ENCODE assay signal across 8 mouse cellular contexts in genomic region chr11:70562287-70562994, GRCm38 (mm10). TPM values are rescaled to one million over a fixed set of nuclear protein-coding genes. Genes with fewer than 3 reads are reported as not detected.
DNase-seq lines count a peak whose midpoint lies in the region; ATAC-seq and TF ChIP-seq lines count a peak whose summit lies in the region.

Mink1 (plus strand) TSS chr11:70562881.

- no peaks in the 10 kb centered on the region for H3K27me3 ChIP-seq in MEL (ENCODE audit: control insufficient read depth in 1 of 2, insufficient read depth in 2 of 2, low read length in 2 of 2)
- H3K27me3 ChIP-seq in cerebellum, adult 2 months (ENCODE audit: control insufficient read depth, insufficient read depth, low read length) = no peaks in the 10 kb centered on the region
- H3K27me3 ChIP-seq in forebrain, postnatal 0 days (ENCODE audit: insufficient read depth, low read length) = no peaks in the 10 kb centered on the region
- no peaks in the 10 kb centered on the region for H3K27me3 ChIP-seq in neural tube, embryonic 15.5 days (replicated peaks)

- peaks cover 0 to 27% of the 10 kb centered on the region in 2 experiments; a peak in 3 of 4 replicates for H3K4me1 ChIP-seq in MEL (ENCODE audit: control insufficient read depth in 1 of 2, insufficient read depth in 2 of 2, low read length in 2 of 2)
- H3K4me1 ChIP-seq in cerebellum, adult 2 months (ENCODE audit: control insufficient read depth, insufficient read depth, low read length) = peaks cover 8% of the 10 kb centered on the region
- peaks cover 20% of the 10 kb centered on the region; the same call in 1 of the 2 replicates for H3K4me1 ChIP-seq in forebrain, postnatal 0 days (ENCODE audit: insufficient read depth)
- peaks cover 49% of the 10 kb centered on the region for H3K4me1 ChIP-seq in neural tube, embryonic 15.5 days

- intact Hi-C loops in heart, postnatal 36 days (cut with DNase I) = loop anchor here (2.0 kb wide), 3 partner anchors 22 to 42 kb away; partner anchors contain the start of gene Pld2

- peak; percentile 93 for ATAC-seq in forebrain, postnatal 0 days
- peak; percentile 91 for ATAC-seq in neural tube, embryonic 15.5 days (ENCODE audit: low FRiP score)

- peaks cover 23% of the 10 kb centered on the region for H3K79me2 ChIP-seq in MEL (ENCODE audit: control insufficient read depth, insufficient read depth, low read length, poor library complexity)

- H3K4me3 ChIP-seq in MEL (ENCODE audit: control insufficient read depth in 1 of 2, insufficient read depth in 1 of 2, low read depth in 2 of 2, low read length in 2 of 2) = peak within 1 kb of the TSS; percentile 73 to 75
- peak within 1 kb of the TSS; percentile 84 for H3K4me3 ChIP-seq in cerebellum, adult 2 months (replicated peaks; ENCODE audit: insufficient read depth, low read depth, low read length)
- peak within 1 kb of the TSS; percentile 98 for H3K4me3 ChIP-seq in forebrain, postnatal 0 days (ENCODE audit: low read depth, low read length)
- H3K4me3 ChIP-seq in neural tube, embryonic 15.5 days (replicated peaks) = peak within 1 kb of the TSS; percentile 94

- peak; percentile 92 for DNase-seq in MEL (ENCODE audit: low read depth, low spot score)
- DNase-seq in cerebellum, adult 2 months = peak; percentile 89 to 90
- peak; percentile 97 for DNase-seq in forebrain, postnatal 0 days
- peak; percentile 87 to 89 for DNase-seq in heart, postnatal 36 days
- DNase-seq in layer of hippocampus, adult 18-20 months (ENCODE audit: low spot score in 2 of 2) = peak; percentile 88 to 92
- DNase-seq in lung, adult 18-20 months = peak; percentile 87 to 91
- peak; percentile 91 for DNase-seq in testis, postnatal 10 days (ENCODE audit: low spot score)

- peak within 1 kb of the TSS; percentile 48 for H3K27ac ChIP-seq in MEL (ENCODE audit: control insufficient read depth, low read depth, low read length)
- H3K27ac ChIP-seq in cerebellum, adult 2 months (ENCODE audit: insufficient read depth, low read length) = peak within 1 kb of the TSS; percentile 82
- H3K27ac ChIP-seq in forebrain, postnatal 0 days (ENCODE audit: low read depth, low read length) = peak within 1 kb of the TSS; percentile 77
- peak within 1 kb of the TSS; percentile 87 for H3K27ac ChIP-seq in neural tube, embryonic 15.5 days (replicated peaks)

- no peak for TF ChIP-seq EP300 in MEL (IDR thresholded peaks at IDR 0.05; ENCODE audit: low read depth in 1 of 2, low read length in 2 of 2)

- peak; percentile 75 to 87 for TF ChIP-seq POLR2A in MEL (IDR thresholded peaks at IDR 0.05; ENCODE audit: control insufficient read depth in 1 of 2, insufficient read depth in 1 of 2, low read depth in 1 of 2, low read length in 2 of 2, poor library complexity in 1 of 2)
- TF ChIP-seq POLR2A in cerebellum, adult 2 months (IDR thresholded peaks at IDR 0.05; ENCODE audit: borderline replicate concordance, insufficient read depth, low read length) = peak; percentile 97

- TF ChIP-seq RAD21 in MEL (IDR thresholded peaks at IDR 0.05; ENCODE audit: low read depth, low read length) = no peak

- H3K36me3 ChIP-seq in MEL (ENCODE audit: control insufficient read depth in 1 of 2, insufficient read depth in 2 of 2, low read length in 2 of 2) = peaks cover 0 to 19% of the 10 kb centered on the region in 2 experiments; a peak in 2 of 4 replicates
- H3K36me3 ChIP-seq in forebrain, postnatal 0 days (ENCODE audit: insufficient read depth) = 0 out of 2 replicates have a peak, but pooled peaks cover 3% of the 10 kb centered on the region
- H3K36me3 ChIP-seq in neural tube, embryonic 15.5 days = no peaks in the 10 kb centered on the region

- H3K9ac ChIP-seq in MEL (ENCODE audit: control insufficient read depth, low read depth, low read length, poor library complexity, severe bottlenecking) = peak within 1 kb of the TSS; percentile 83
- peak within 1 kb of the TSS; percentile 92 for H3K9ac ChIP-seq in forebrain, postnatal 0 days
- peak within 1 kb of the TSS; percentile 95 for H3K9ac ChIP-seq in neural tube, embryonic 15.5 days (replicated peaks)

- no peaks in the 10 kb centered on the region for H3K9me3 ChIP-seq in MEL (replicated peaks; ENCODE audit: insufficient read depth, low read length)
- no peaks in the 10 kb centered on the region for H3K9me3 ChIP-seq in forebrain, postnatal 0 days (ENCODE audit: low read length)
- H3K9me3 ChIP-seq in neural tube, embryonic 15.5 days (replicated peaks) = no peaks in the 10 kb centered on the region

- peak in 1 of 3 experiments; percentile 8; a peak in 1 of 6 replicates for TF ChIP-seq CTCF in MEL (IDR thresholded peaks at IDR 0.05 in 2 of 3, conservative IDR thresholded peaks at IDR 0.05 in 1 of 3; ENCODE audit: control insufficient read depth in 1 of 3, insufficient read depth in 1 of 3, low read depth in 2 of 3, low read length in 3 of 3, poor library complexity in 1 of 3, severe bottlenecking in 1 of 3)
- no peak for TF ChIP-seq CTCF in cerebellum, adult 2 months (IDR thresholded peaks at IDR 0.05; ENCODE audit: borderline replicate concordance, insufficient read depth, low read depth, low read length)
- TF ChIP-seq CTCF in forebrain, postnatal 0 days (IDR thresholded peaks at IDR 0.05; ENCODE audit: low read depth) = no peak; the same call in 1 of the 2 replicates

- peak within 1 kb of the TSS; percentile 85 for H3K4me2 ChIP-seq in forebrain, postnatal 0 days (ENCODE audit: low read depth)
- H3K4me2 ChIP-seq in neural tube, embryonic 15.5 days = peak within 1 kb of the TSS; percentile 78

- under 1% methylated on average over 57 of the region's 57 CpGs for WGBS in cerebellum, adult 2 months
- under 1% methylated on average over 51 of the region's 57 CpGs for WGBS in forebrain, postnatal 0 days
- under 1% methylated on average over 34 of the region's 57 CpGs for WGBS in neural tube, embryonic 15.5 days

TF ChIP-seq in MEL, 35 proteins besides CTCF, POLR2A, EP300 and RAD21 (continues in another document):
- TF ChIP-seq MYC (IDR thresholded peaks at IDR 0.05; ENCODE audit: low read depth, low read length) (0 out of 2 replicates have a peak, but pooled peaks have one; percentile 16), MAFK (IDR thresholded peaks at IDR 0.05; ENCODE audit: borderline replicate concordance, low read depth, low read length) (no peak), CHD2 (IDR thresholded peaks at IDR 0.05; ENCODE audit: low read length) (no peak), MAZ (IDR thresholded peaks at IDR 0.05; ENCODE audit: low read depth, low read length) (peak; percentile 85), GABPA (IDR thresholded peaks at IDR 0.05; ENCODE audit: low read depth, low read length) (no peak), RCOR1 (IDR thresholded peaks at IDR 0.05; ENCODE audit: low read depth, low read length) (no peak), TCF12 (IDR thresholded peaks at IDR 0.05; ENCODE audit: low read depth, low read length) (peak; percentile 63; the same call in 1 of the 2 replicates), ELF1 (IDR thresholded peaks at IDR 0.05; ENCODE audit: low read depth, low read length) (no peak), NRF1 (IDR thresholded peaks at IDR 0.05; ENCODE audit: insufficient read depth, low read depth, low read length, poor library complexity, severe bottlenecking) (peak; percentile 97), SMC3 (IDR thresholded peaks at IDR 0.05; ENCODE audit: low read depth, low read length) (no peak), POLR2AphosphoS2 (IDR thresholded peaks at IDR 0.05; ENCODE audit: low read length) (peak; percentile 43; the same call in 1 of the 2 replicates), CHD1 (IDR thresholded peaks at IDR 0.05; ENCODE audit: low read depth, low read length) (no peak), MXI1 (IDR thresholded peaks at IDR 0.05; ENCODE audit: low read depth, low read length) (peak; percentile 87), TAL1 (IDR thresholded peaks at IDR 0.05; ENCODE audit: low read length) (peak; percentile 25; the same call in 1 of the 2 replicates), MAX (IDR thresholded peaks at IDR 0.05; ENCODE audit: low read length) (peak; percentile 78), ETS1 (IDR thresholded peaks at IDR 0.05; ENCODE audit: low read depth, low read length) (no peak; the same call in 1 of the 2 replicates), GATA1 (IDR thresholded peaks at IDR 0.05; ENCODE audit: low read depth, low read length) (peak; percentile 20; the same call in 1 of the 2 replicates), POLR2AphosphoS5 (IDR thresholded peaks at IDR 0.05; ENCODE audit: borderline replicate concordance, low read depth, low read length) (no peak), BHLHE40 (IDR thresholded peaks at IDR 0.05; ENCODE audit: borderline replicate concordance, low read depth, low read length) (no peak), JUND (IDR thresholded peaks at IDR 0.05; ENCODE audit: low read depth, low read length) (no peak), SIN3A (IDR thresholded peaks at IDR 0.05; ENCODE audit: low read length) (peak; percentile 80), MEF2A (IDR thresholded peaks at IDR 0.05; ENCODE audit: extremely low read depth, insufficient replicate concordance, low read depth, low read length, poor library complexity, severe bottlenecking) (no peak), USF2 (IDR thresholded peaks at IDR 0.05; ENCODE audit: borderline replicate concordance in 1 of 2, insufficient read depth in 1 of 2, low read depth in 1 of 2, low read length in 2 of 2) (no peak), MYB (IDR thresholded peaks at IDR 0.05; ENCODE audit: low read depth, low read length) (no peak), E2F4 (IDR thresholded peaks at IDR 0.05; ENCODE audit: borderline replicate concordance, low read depth, low read length) (no peak), TBP (IDR thresholded peaks at IDR 0.05; ENCODE audit: low read depth, low read length) (no peak), UBTF (IDR thresholded peaks at IDR 0.05; ENCODE audit: borderline replicate concordance, insufficient read depth, low read depth, low read length) (no peak), KAT2A (conservative IDR thresholded peaks at IDR 0.05; ENCODE audit: low read depth, low read length) (no peak), HCFC1 (IDR thresholded peaks at IDR 0.05; ENCODE audit: low read depth, low read length) (peak; percentile 21), ZC3H11A (IDR thresholded peaks at IDR 0.05; ENCODE audit: low read depth, low read length) (no peak)

RNA-seq across cellular contexts. Expression of gene Mink1, which starts in this region (rescaled TPM):
- total RNA-seq in MEL (2012; rRNA removed) = 25.0 and 33.8 TPM in 2 replicates
- 100 to 1,000 TPM in 1 of 2 experiments, 10 to 100 TPM in 1; 57.3 to 230 TPM for polyA plus RNA-seq in MEL (2012; ENCODE audit: insufficient read depth in 1 of 2, insufficient read length in 2 of 2, low read depth in 1 of 2, low replicate concordance in 2 of 2, missing spikeins in 1 of 2)
- polyA plus RNA-seq in cerebellum, adult 2 months (2012; rRNA removed) = 222 and 224 TPM in 2 replicates
- 63.5 and 81.2 TPM in 2 replicates for total RNA-seq in forebrain, postnatal 0 days (2014; rRNA removed)
- polyA plus RNA-seq in forebrain, postnatal 0 days (2015; fragmentation: Nextera tagmentation; extraction: Ambion mirVana) = 9.5 and 15.0 TPM in 2 replicates
- 10 to 100 TPM; 43.9 to 49.4 TPM for total RNA-seq in heart, postnatal 36 days (2021)
- total RNA-seq in layer of hippocampus, adult 18-20 months (2021) = 100 to 1,000 TPM; 477 to 515 TPM
- 15.0 and 16.6 TPM in 2 replicates for polyA plus RNA-seq in neural tube, embryonic 15.5 days (2015; fragmentation: Nextera tagmentation; extraction: Ambion mirVana)

Comparison
In these comparisons a context has a peak if more than half of its experiments do, and no peak if none do; other contexts are left out.
1. Peak in every context shown above with its lines: DNase-seq, ATAC-seq, H3K4me3 ChIP-seq and H3K27ac ChIP-seq.